Mouse (Mus musculus) Muller cell, postnatal 12 days (primary cell): Measurements from ENCODE around the gene B9d1.

Experiments
- DNase-seq: peaks from one replicate; pipeline ENCODE4 v3.0.0-alpha.2; 2015; ENCODE audit errors: inconsistent ontology term

The B9d1 gene

DNA sequence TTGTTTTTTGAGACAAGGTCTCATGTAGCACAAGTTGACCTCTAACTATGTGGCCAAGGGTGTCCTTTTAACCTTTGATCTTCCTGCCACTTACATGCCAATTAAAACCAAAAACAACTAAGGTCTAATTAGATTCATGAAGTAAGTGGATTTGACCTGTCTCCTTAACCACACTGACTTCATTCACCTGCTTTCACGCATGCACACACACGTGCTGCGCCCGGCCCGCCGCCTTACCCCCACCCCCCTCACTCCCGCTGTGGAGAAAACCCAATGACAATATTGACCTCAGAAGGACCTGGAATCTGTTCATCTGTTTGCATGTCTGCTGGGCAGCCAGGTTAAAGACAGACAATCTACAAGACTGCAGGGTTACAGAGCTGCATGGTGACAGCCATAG, 35.7 kb downstream of the B9d1 start:
- no peak for DNase-seq

DNA sequence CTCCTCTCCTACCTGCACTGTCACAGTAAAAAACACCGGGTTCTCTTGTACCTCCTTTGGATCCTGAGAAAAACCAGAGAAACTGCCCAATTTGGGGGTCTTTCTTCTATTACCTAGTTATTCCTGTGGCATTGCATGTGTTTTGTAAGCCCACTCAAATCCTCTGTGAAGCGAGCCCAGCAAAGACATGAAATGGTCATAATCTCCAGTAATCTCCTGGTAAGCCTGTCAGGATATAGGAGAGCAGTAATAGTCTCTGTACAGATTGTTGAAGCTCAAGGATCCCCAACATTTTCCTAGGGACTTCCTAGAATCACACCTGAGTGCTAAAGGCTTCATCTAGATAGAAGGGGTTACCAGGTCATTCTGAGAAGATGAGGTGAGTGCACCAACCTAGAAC, 36.2 kb downstream of the B9d1 start:
- no peak for DNase-seq

DNA sequence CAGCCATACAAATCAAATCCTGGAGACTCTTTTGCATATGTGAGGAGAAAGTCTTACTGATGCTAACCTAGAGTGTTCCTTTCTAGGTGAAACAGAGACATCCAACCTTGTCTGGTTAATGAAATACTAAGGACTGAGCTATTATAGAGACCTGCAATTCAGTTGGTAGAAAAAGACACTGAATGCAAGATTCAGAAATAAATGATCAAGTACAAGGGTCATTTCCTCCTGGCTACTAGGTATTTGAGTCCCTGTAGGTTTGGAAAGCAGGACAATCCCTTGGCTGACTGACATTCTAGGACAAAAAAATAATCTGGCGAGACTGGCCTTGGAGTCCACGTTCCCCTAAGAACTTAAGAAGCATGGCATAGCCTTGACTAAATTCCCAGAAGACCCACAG, 40.6 kb downstream of the B9d1 start:
- no peak for DNase-seq

DNA sequence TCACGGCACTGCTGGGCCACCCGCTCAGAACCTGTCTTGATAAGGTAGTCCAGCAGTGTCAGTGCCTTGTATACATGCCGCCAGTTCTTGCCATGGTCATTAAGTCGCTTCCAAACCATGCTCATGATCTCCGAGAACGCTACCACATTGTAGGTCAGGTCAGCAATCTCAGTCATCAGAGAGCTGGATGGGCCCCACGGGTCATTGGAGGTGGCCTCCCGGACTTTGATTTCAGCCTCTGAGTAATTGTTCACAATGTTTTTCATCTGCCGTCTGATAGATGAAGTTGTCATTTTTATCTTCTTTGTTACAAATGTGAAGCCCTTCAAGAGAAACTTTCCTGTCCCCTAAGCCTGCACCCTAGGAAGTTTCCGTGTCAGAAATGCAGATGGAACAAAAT, 41.5 kb downstream of the B9d1 start:
- no peak for DNase-seq

DNA sequence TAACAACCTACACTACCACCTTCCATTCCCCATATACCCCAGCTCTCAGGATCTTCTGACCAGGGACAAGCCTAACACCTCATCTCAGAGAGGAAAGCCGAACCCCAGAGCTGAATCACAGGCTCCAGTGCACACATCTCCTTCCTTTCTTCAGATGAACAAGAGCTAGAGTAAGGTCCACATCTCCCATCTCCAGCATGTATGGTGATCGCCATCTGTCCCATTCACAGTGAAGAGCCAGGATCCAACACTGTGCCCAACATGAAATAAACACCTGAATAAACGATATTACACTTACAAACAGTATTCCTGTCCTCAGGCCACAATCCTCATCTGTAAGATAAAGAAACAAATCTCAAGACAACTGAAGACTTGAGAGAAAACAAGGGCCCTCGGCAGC, 42.8 kb downstream of the B9d1 start:
- DNase-seq, result no peak

DNA sequence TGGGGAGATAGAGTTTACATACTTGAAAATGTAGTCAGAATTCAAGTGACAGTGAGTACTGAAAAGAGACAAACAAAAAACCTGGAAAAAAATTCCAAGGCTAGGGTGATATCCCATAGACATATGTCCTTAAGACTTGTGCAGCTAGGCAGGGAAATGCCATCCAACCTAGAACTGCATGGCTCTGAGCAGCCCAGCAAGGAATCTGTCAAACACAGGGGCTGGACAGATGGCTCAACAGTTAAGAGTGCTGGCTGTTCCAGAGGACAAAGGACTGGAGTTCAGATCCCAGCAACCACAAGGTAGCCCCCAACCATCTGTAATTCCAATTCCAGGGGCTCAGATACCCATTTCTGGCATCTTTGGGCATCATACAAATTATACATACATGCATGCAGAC, 45.7 kb downstream of the B9d1 start:
- DNase-seq, result no peak

DNA sequence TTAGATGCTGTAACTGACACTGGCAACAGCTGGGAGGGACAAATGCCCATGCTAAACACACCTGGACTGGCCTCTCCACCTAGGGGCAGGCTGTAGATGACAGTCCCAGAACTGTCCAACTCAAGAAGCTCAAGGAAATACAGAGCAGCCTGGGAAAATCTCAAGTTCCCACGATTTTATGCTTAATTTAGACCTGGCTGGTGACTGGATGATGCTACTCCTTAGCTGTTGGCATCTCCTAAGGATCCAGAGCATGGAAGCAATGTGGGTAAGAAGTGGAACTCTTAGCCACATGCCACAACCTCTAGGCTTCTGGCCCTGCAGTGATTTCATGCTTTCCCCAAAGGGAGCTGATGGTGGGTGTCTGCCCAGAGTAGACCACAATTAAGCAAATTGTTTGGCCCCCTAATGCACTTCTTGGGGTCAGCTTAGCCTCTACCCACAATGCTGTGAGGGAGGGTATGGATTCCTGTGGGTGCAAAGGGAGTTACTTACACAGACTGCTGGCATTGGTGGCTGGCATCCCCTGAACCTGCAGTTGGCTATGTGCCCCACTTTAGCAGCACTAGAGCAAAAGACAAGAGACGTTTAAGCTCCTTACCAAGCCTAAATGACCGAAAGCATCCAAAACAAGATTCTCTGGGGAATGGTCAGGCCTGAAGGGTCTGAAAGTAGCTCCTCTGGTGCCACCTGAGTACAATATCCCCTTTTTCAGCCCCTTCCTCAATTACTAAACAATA, 48.2 kb downstream of the B9d1 start:
- peak; percentile 36 for DNase-seq

DNA sequence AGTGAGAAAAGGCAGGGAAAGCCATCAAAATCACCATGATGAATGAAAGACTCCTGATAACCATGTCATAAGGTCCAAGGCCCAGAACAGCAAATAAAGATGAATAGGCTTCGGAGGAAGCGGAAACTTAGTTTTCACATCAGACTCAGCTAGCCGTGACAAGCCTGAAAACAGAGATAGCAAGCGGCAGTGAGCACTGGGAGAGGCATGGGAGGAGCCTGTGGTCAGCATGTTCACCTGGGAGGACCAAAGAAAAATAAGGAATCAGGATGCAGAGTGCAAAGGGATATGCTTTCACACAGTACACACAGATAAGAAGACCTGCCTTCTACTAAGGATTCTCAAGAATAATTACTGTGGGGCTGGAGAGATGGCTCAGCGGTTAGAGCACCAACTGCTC, 54.6 kb downstream of the B9d1 start:
- no peak for DNase-seq

DNA sequence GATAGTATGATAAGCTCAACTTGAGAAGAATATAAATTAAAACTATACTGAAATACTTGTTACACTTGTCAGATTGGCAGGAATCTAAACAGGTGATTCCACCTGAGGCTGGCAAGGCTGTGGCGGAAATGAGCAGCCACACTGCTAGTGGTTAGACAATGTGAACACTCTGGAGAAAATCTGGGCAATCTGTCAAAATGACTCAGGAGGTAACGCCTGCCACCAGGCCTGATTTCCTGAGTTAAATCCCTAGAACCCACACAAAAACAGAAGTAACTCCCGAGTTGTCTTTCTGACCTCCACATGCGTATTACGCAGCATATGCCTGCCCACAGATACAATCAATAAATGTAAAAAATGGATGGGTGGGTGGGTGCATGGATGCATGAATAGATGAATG, 57.5 kb downstream of the B9d1 start:
- DNase-seq, result peak; percentile 56
